Mouse (Mus musculus): Measurements from ENCODE around the gene Flot1. TPM values are rescaled to one million over a fixed set of nuclear protein-coding genes. Genes with fewer than 3 reads are reported as not detected.
"Not testable (repeated sequence)": the region's sequence is repeated elsewhere in the genome, so short reads cannot be mapped to it uniquely, and the experiment has no call there.

Flot1 gene
- polyA plus RNA-seq, 1 experiment: 14.1 TPM

DNA sequence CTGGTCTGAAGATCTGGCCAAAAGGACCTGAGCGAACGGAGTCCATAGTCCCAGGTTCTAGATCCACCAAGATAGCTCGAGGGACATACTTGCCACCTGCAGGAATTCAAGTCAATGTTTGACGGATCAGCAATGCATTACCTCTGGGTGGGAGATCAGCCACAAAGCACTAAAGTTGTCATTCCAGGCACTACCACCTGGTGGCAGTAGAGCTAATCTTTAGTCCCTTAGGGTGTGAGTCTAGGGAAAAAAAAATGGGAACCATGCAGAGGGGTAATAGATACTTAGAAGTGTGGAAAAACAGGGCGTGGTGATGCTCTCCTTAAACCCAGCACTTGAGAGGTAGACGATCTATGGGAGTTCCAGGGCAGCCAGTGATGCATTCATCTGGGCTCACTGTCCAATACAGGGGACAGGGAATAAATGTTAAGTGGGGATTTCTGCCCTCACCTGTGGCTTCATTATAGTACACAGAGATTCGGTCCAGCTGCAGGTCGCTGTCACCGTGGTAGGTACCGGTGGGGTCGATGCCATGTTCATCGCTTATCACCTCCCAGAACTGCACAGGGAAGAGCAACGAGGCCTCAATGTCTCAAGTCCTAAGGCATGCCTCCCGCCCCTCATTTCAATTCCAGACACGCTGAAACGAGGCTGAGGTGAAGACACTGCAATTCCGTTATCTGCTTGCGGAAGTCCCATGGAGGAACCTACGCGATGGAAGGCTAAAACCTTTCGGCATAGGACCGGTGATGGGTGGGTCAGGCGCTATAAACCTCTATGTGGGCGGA is 13.3 kb downstream of the Flot1 start:
- Histone ChIP-seq H3K4me3 (ENCODE audit: control insufficient read depth, low read depth, low read length) (peak overlapping the region; percentile 84), H3K4me1 (ENCODE audit: control insufficient read depth, insufficient read depth, low read length) (peaks cover 17% of the 10 kb centered on the region), H3K36me3 (ENCODE audit: control insufficient read depth, insufficient read depth, low read length) (no peaks in the 10 kb centered on the region), H3K27me3 (ENCODE audit: control insufficient read depth, insufficient read depth, low read length) (no peaks in the 10 kb centered on the region), H3K27ac (ENCODE audit: control insufficient read depth, insufficient read depth, low read depth, low read length) (peak overlapping the region; percentile 22; the same call in 1 of the 2 replicates)
- TF ChIP-seq CTCF (IDR thresholded peaks at IDR 0.05; ENCODE audit: control insufficient read depth, insufficient read depth, insufficient replicate concordance, low read depth, low read length): peak; percentile 32; the same call in 1 of the 2 replicates
- TF ChIP-seq POLR2A (IDR thresholded peaks at IDR 0.05; ENCODE audit: control insufficient read depth, low read depth, low read length): no peak

DNA sequence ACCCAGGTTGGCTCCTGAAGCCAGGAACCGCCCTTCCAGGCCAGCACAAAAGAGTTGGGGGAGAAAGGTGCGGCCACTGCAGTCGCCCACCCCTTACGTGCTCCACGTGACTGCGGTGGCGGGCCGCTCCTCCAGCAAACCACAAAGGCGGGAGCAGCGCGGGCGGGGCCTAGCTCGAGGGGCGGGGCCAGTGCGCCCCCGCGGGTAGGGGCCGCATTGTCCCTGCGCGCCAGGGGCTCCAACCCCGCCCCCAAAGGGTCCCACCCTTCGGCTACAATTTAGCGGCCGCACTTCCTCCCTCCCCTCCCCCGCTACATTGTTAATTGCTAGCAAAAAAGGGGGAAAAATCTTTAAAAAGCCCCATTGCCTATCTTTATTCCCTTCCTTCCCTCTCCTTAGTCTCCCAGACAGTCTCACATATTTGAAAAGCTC is 14.0 kb downstream of the Flot1 start:
- H3K36me3 ChIP-seq (ENCODE audit: control insufficient read depth, insufficient read depth, low read length): no peaks in the 10 kb centered on the region
- H3K4me1 ChIP-seq (ENCODE audit: control insufficient read depth, insufficient read depth, low read length): peaks cover 18% of the 10 kb centered on the region
- no peaks in the 10 kb centered on the region for H3K27me3 ChIP-seq (ENCODE audit: control insufficient read depth, insufficient read depth, low read length)
- H3K4me3 ChIP-seq (ENCODE audit: control insufficient read depth, low read depth, low read length): peak overlapping the region; percentile 84
- no peak for TF ChIP-seq CTCF (IDR thresholded peaks at IDR 0.05; ENCODE audit: control insufficient read depth, insufficient read depth, insufficient replicate concordance, low read depth, low read length)
- TF ChIP-seq POLR2A (IDR thresholded peaks at IDR 0.05; ENCODE audit: control insufficient read depth, low read depth, low read length): no peak
- H3K27ac ChIP-seq (ENCODE audit: control insufficient read depth, insufficient read depth, low read depth, low read length): peak overlapping the region; percentile 76

DNA sequence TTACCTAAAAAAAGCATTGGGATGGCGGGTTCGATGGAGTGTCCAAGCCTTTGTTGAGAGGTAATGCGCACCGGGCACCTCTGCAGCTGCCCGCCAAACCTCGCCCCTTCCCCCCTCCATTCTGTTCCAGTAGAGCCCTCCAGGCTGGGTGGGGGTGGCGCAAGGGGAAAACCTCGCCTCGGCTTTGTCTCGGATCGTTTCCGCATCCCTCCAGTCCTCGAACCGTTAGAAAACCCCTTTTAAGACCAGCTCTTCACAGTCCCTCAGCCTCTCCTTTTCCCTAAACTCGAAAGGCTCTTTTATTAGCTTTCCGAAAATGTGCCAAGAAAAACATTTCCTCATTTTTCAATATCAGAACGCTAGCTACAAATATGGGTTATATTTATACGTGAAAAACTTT is 14.5 kb downstream of the Flot1 start:
- TF ChIP-seq POLR2A (IDR thresholded peaks at IDR 0.05; ENCODE audit: control insufficient read depth, low read depth, low read length) (no peak), CTCF (IDR thresholded peaks at IDR 0.05; ENCODE audit: control insufficient read depth, insufficient read depth, insufficient replicate concordance, low read depth, low read length) (no peak)
- Histone ChIP-seq H3K4me3 (ENCODE audit: control insufficient read depth, low read depth, low read length) (peak overlapping the region; percentile 84), H3K4me1 (ENCODE audit: control insufficient read depth, insufficient read depth, low read length) (peaks cover 21% of the 10 kb centered on the region), H3K27ac (ENCODE audit: control insufficient read depth, insufficient read depth, low read depth, low read length) (peak overlapping the region; percentile 76), H3K27me3 (ENCODE audit: control insufficient read depth, insufficient read depth, low read length) (no peaks in the 10 kb centered on the region), H3K36me3 (ENCODE audit: control insufficient read depth, insufficient read depth, low read length) (no peaks in the 10 kb centered on the region)

DNA sequence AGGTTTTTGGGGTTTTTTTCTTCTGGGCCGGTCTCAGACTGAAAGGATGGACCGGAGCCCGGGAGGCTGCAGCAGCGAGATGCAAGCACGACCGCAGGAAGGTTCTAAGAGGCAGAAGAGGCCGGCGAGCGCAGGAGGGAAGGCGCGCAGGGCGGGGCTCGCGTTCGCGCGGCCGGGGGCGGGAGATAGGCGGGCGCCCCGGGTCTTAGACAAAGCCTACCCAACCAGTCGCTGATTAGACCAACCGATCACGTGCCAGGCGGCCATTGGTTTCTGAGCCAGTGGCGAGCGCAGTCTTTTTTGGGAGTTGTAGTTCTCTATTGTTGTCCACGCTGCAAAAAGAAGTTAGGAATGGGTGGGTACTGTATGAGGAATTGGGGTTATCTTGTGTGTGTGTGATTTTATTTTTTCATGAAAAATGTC is 15.1 kb downstream of the Flot1 start, which contains the start of gene Tubb5:
Gene Tubb5, minus strand, starts transcription at position 185 of the 423 bp plus-strand sequence.
- TF ChIP-seq CTCF (IDR thresholded peaks at IDR 0.05; ENCODE audit: control insufficient read depth, insufficient read depth, insufficient replicate concordance, low read depth, low read length) (no peak), POLR2A (IDR thresholded peaks at IDR 0.05; ENCODE audit: control insufficient read depth, low read depth, low read length) (peak; percentile 90)
- peaks cover 21% of the 10 kb centered on the region for H3K4me1 ChIP-seq (ENCODE audit: control insufficient read depth, insufficient read depth, low read length)
- H3K36me3 ChIP-seq (ENCODE audit: control insufficient read depth, insufficient read depth, low read length): no peaks in the 10 kb centered on the region
- H3K4me3 ChIP-seq (ENCODE audit: control insufficient read depth, low read depth, low read length): peak within 1 kb of the TSS; percentile 84
- H3K27ac ChIP-seq (ENCODE audit: control insufficient read depth, insufficient read depth, low read depth, low read length): peak within 1 kb of the TSS; percentile 76
- H3K27me3 ChIP-seq (ENCODE audit: control insufficient read depth, insufficient read depth, low read length): no peaks in the 10 kb centered on the region

DNA sequence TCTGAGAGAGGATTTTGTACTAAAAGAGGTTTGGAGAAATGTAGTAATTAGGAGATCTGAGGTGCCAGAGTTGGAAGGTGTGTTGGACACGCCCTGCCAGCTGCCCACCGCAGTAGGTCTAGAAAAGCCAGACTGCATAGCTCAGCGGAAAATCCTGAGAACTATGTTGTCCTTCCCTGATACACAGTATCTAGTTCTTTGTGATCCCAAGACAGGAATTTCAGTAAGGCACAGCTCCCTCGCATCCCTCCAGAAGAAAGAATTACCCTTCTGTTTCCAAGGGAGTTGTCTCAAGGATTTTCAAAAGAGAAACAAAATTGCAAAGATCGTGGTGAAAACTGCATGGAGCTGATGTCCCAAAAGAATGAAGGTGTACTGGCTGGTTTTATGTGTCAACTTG is 15.5 kb downstream of the Flot1 start:
- peaks cover 21% of the 10 kb centered on the region for H3K4me1 ChIP-seq (ENCODE audit: control insufficient read depth, insufficient read depth, low read length)
- no peaks in the 10 kb centered on the region for H3K36me3 ChIP-seq (ENCODE audit: control insufficient read depth, insufficient read depth, low read length)
- TF ChIP-seq POLR2A (IDR thresholded peaks at IDR 0.05; ENCODE audit: control insufficient read depth, low read depth, low read length) (no peak), CTCF (IDR thresholded peaks at IDR 0.05; ENCODE audit: control insufficient read depth, insufficient read depth, insufficient replicate concordance, low read depth, low read length) (no peak)
- no peak overlapping the region for H3K4me3 ChIP-seq (ENCODE audit: control insufficient read depth, low read depth, low read length)
- no peaks in the 10 kb centered on the region for H3K27me3 ChIP-seq (ENCODE audit: control insufficient read depth, insufficient read depth, low read length)
- H3K27ac ChIP-seq (ENCODE audit: control insufficient read depth, insufficient read depth, low read depth, low read length): peak overlapping the region; percentile 28; the same call in 1 of the 2 replicates

DNA sequence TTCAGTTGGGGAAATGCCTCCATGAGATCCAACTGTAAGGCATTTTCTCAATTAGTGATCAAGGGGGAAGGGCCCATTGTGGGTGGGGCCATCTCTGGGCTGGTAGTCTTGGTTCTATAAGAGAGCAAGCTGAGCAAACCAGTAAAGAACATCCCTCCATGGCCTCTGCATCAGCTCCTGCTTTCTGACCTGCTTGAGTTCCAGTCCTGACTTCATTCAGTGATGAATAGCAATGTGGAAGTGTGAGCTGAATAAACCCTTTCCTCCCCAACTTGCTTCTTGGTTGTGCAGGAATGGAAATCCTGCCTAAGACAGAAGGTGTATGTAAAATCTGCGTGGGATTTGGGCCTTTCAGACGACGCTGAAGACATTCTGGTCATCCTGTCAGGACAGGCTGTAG is 16.0 kb downstream of the Flot1 start:
- Histone ChIP-seq H3K4me1 (ENCODE audit: control insufficient read depth, insufficient read depth, low read length) (peaks cover 21% of the 10 kb centered on the region), H3K27ac (ENCODE audit: control insufficient read depth, insufficient read depth, low read depth, low read length) (peak overlapping the region; percentile 36; the same call in 1 of the 2 replicates)
- not testable (repeated sequence) for H3K27me3 ChIP-seq (ENCODE audit: control insufficient read depth, insufficient read depth, low read length); H3K4me3 ChIP-seq (ENCODE audit: control insufficient read depth, low read depth, low read length); H3K36me3 ChIP-seq (ENCODE audit: control insufficient read depth, insufficient read depth, low read length)

DNA sequence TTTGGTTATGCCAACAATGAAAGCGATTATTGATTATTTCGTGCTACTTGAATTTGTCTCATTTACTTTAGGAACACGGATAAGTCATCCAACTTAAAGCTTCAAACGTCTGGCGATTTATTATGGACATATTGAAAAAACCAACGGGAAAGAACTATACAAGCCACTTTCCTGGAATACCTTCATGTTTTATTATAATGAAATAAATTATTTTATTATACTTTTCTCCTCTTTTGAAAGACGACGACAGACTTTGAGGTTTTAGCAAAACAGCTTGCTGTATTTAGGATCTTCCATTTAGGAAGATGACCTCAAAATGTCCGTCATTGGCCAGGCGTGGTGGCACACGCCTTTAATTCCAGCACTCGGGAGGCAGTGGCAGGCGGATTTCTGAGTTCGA is 17.5 kb downstream of the Flot1 start:
- peaks cover 21% of the 10 kb centered on the region for H3K4me1 ChIP-seq (ENCODE audit: control insufficient read depth, insufficient read depth, low read length)

More for the DNA sequence above, 17.5 kb downstream of the Flot1 start:
- TF ChIP-seq POLR2A (IDR thresholded peaks at IDR 0.05; ENCODE audit: control insufficient read depth, low read depth, low read length): no peak
- no peak for TF ChIP-seq CTCF (IDR thresholded peaks at IDR 0.05; ENCODE audit: control insufficient read depth, insufficient read depth, insufficient replicate concordance, low read depth, low read length)
- Histone ChIP-seq H3K27ac (ENCODE audit: control insufficient read depth, insufficient read depth, low read depth, low read length) (no peak overlapping the region), H3K36me3 (ENCODE audit: control insufficient read depth, insufficient read depth, low read length) (no peaks in the 10 kb centered on the region; the same call in 1 of the 2 replicates), H3K4me3 (ENCODE audit: control insufficient read depth, low read depth, low read length) (peak overlapping the region; percentile 100), H3K27me3 (ENCODE audit: control insufficient read depth, insufficient read depth, low read length) (no peaks in the 10 kb centered on the region)

Measured in testis, adult 2 months (tissue).